ENCODE assay signal across 24 mouse cellular contexts in genomic region chr7:96278378-96278777, GRCm38 (mm10).
DNase-seq lines count a peak whose midpoint lies in the region; ATAC-seq and TF ChIP-seq lines count a peak whose summit lies in the region.
"Had no signal": no experiment of that assay in that cellular context is flagged by ENCODE, and none has a peak within 500 bp of the region (broad histone marks: within the 10 kb centered on the region; RNA-seq: fewer than 3 reads in every experiment).

No protein-coding gene starts in this region.

- TF ChIP-seq POLR2A in cerebellum, adult 2 months (IDR thresholded peaks at IDR 0.05; ENCODE audit: borderline replicate concordance, insufficient read depth, low read length): no peak

- no peak overlapping the region for H3K9ac ChIP-seq in hindbrain, embryonic 12.5 days
- H3K9ac ChIP-seq in forebrain, embryonic 12.5 days: no peak overlapping the region
- H3K9ac ChIP-seq in forebrain, embryonic 16.5 days (replicated peaks; ENCODE audit: low read depth, low read length): no peak overlapping the region
- no peak overlapping the region for H3K9ac ChIP-seq in midbrain, embryonic 16.5 days (ENCODE audit: low read depth, low read length)
- H3K9ac ChIP-seq: embryonic facial prominence, embryonic 13.5 days; liver, embryonic 12.5 days; neural tube, embryonic 12.5 days; stomach, embryonic 15.5 days had no signal

- ATAC-seq in hindbrain, embryonic 12.5 days (ENCODE audit: low FRiP score): no peak
- peak; percentile 42; the same call in 1 of the 2 replicates for ATAC-seq in forebrain, embryonic 12.5 days (ENCODE audit: low FRiP score)
- peak; percentile 7; the same call in 1 of the 2 replicates for ATAC-seq in forebrain, embryonic 16.5 days
- peak; percentile 47; the same call in 1 of the 2 replicates for ATAC-seq in midbrain, embryonic 16.5 days
- ATAC-seq: inflammation-experienced regulatory T-cells, adult 6 months; liver, embryonic 12.5 days had no signal

- 74% methylated on average over 11 of the region's 11 CpGs for WGBS in hindbrain, embryonic 10.5 days
- WGBS in hindbrain, embryonic 12.5 days: 71% methylated on average over 11 of the region's 11 CpGs
- WGBS in forebrain, embryonic 12.5 days: 36% methylated on average over 11 of the region's 11 CpGs
- 44% methylated on average over 11 of the region's 11 CpGs for WGBS in forebrain, embryonic 16.5 days
- 57% methylated on average over 11 of the region's 11 CpGs for WGBS in midbrain, embryonic 16.5 days
- 95% methylated on average over 11 of the region's 11 CpGs for WGBS in cerebellum, adult 2 months

- DNase-seq in hindbrain, embryonic 10.5 days (ENCODE audit: low spot score): no peak
- no peak for DNase-seq in lung, postnatal 14 days
- no peak for DNase-seq in thymus, postnatal 36 days
- DNase-seq in cerebellum, adult 2 months: no peak
- DNase-seq: adrenal gland, postnatal 25 days; cerebellum, postnatal 14 days; embryo, embryonic 11 days; gastrocnemius, postnatal 10 days; kidney, adult 18-20 months; lung, adult 18-20 months; thymus, postnatal 25 days had no signal

- H3K4me1 ChIP-seq in hindbrain, embryonic 10.5 days (replicated peaks): peaks cover 12% of the 10 kb centered on the region
- H3K4me1 ChIP-seq in hindbrain, embryonic 12.5 days: no peaks in the 10 kb centered on the region
- peaks cover 26% of the 10 kb centered on the region for H3K4me1 ChIP-seq in forebrain, embryonic 12.5 days
- peaks cover 31% of the 10 kb centered on the region for H3K4me1 ChIP-seq in forebrain, embryonic 16.5 days (replicated peaks; ENCODE audit: control insufficient read depth, insufficient read depth, low read length)
- H3K4me1 ChIP-seq in midbrain, embryonic 16.5 days (ENCODE audit: control insufficient read depth, insufficient read depth, low read length): peaks cover 17% of the 10 kb centered on the region
- H3K4me1 ChIP-seq in cerebellum, adult 2 months (ENCODE audit: control insufficient read depth, insufficient read depth, low read length): no peaks in the 10 kb centered on the region
- H3K4me1 ChIP-seq: liver, embryonic 12.5 days; megakaryocyte, embryonic 14.5 days; stomach, embryonic 15.5 days had no signal

- TF ChIP-seq CTCF in cerebellum, adult 2 months (IDR thresholded peaks at IDR 0.05; ENCODE audit: borderline replicate concordance, insufficient read depth, low read depth, low read length): no peak

- no peaks in the 10 kb centered on the region for H3K27me3 ChIP-seq in hindbrain, embryonic 10.5 days (ENCODE audit: insufficient read depth, poor library complexity, severe bottlenecking)
- H3K27me3 ChIP-seq in hindbrain, embryonic 12.5 days: no peaks in the 10 kb centered on the region
- no peaks in the 10 kb centered on the region for H3K27me3 ChIP-seq in forebrain, embryonic 12.5 days
- H3K27me3 ChIP-seq in forebrain, embryonic 16.5 days (replicated peaks; ENCODE audit: control insufficient read depth, insufficient read depth, low read length): no peaks in the 10 kb centered on the region
- no peaks in the 10 kb centered on the region for H3K27me3 ChIP-seq in midbrain, embryonic 16.5 days (ENCODE audit: control insufficient read depth, insufficient read depth, low read depth, low read length)
- H3K27me3 ChIP-seq in cerebellum, adult 2 months (ENCODE audit: control insufficient read depth, insufficient read depth, low read length): no peaks in the 10 kb centered on the region
- H3K27me3 ChIP-seq: embryonic facial prominence, embryonic 13.5 days; liver, embryonic 12.5 days; megakaryocyte, embryonic 14.5 days; neural tube, embryonic 12.5 days; stomach, embryonic 15.5 days had no signal

- H3K36me3 ChIP-seq in hindbrain, embryonic 10.5 days: no peaks in the 10 kb centered on the region
- H3K36me3 ChIP-seq in hindbrain, embryonic 12.5 days: no peaks in the 10 kb centered on the region
- peaks cover 6% of the 10 kb centered on the region; the same call in 1 of the 2 replicates for H3K36me3 ChIP-seq in forebrain, embryonic 12.5 days (replicated peaks)
- no peaks in the 10 kb centered on the region for H3K36me3 ChIP-seq in forebrain, embryonic 16.5 days (ENCODE audit: control insufficient read depth, insufficient read depth)
- no peaks in the 10 kb centered on the region for H3K36me3 ChIP-seq in midbrain, embryonic 16.5 days (ENCODE audit: control insufficient read depth, insufficient read depth, low read length)
- H3K36me3 ChIP-seq: embryonic facial prominence, embryonic 13.5 days; liver, embryonic 12.5 days; neural tube, embryonic 12.5 days; stomach, embryonic 15.5 days had no signal

- peaks cover 11% of the 10 kb centered on the region for H3K9me3 ChIP-seq in hindbrain, embryonic 10.5 days
- H3K9me3 ChIP-seq in hindbrain, embryonic 12.5 days (replicated peaks): no peaks in the 10 kb centered on the region; the same call in 1 of the 2 replicates
- H3K9me3 ChIP-seq in forebrain, embryonic 12.5 days: 0 out of 2 replicates have a peak, but pooled peaks cover 4% of the 10 kb centered on the region
- H3K9me3 ChIP-seq in forebrain, embryonic 16.5 days (ENCODE audit: control insufficient read depth, low read length): no peaks in the 10 kb centered on the region
- H3K9me3 ChIP-seq in midbrain, embryonic 16.5 days (replicated peaks; ENCODE audit: control insufficient read depth, low read length, poor library complexity, severe bottlenecking): no peaks in the 10 kb centered on the region
- H3K9me3 ChIP-seq: embryonic facial prominence, embryonic 13.5 days; liver, embryonic 12.5 days; stomach, embryonic 15.5 days had no signal

- no peak overlapping the region for H3K4me2 ChIP-seq in hindbrain, embryonic 12.5 days (replicated peaks)
- no peak overlapping the region for H3K4me2 ChIP-seq in forebrain, embryonic 12.5 days
- no peak overlapping the region for H3K4me2 ChIP-seq in forebrain, embryonic 16.5 days (ENCODE audit: low read length)
- H3K4me2 ChIP-seq in midbrain, embryonic 16.5 days (ENCODE audit: low read length): no peak overlapping the region
- H3K4me2 ChIP-seq: embryonic facial prominence, embryonic 13.5 days; heart, embryonic 11.5 days; liver, embryonic 12.5 days; neural tube, embryonic 12.5 days; stomach, embryonic 15.5 days had no signal

- H3K27ac ChIP-seq in hindbrain, embryonic 10.5 days: 0 out of 2 replicates have a peak overlapping the region, but pooled peaks have one; percentile 31
- H3K27ac ChIP-seq in hindbrain, embryonic 12.5 days: no peak overlapping the region
- peak overlapping the region; percentile 51; the same call in 1 of the 2 replicates for H3K27ac ChIP-seq in forebrain, embryonic 12.5 days
- H3K27ac ChIP-seq in forebrain, embryonic 16.5 days (ENCODE audit: low read length): no peak overlapping the region
- no peak overlapping the region for H3K27ac ChIP-seq in midbrain, embryonic 16.5 days (ENCODE audit: low read length)
- no peak overlapping the region for H3K27ac ChIP-seq in cerebellum, adult 2 months (ENCODE audit: insufficient read depth, low read length)
- H3K27ac ChIP-seq: embryonic facial prominence, embryonic 13.5 days; kidney, postnatal 0 days; liver, embryonic 12.5 days; neural tube, embryonic 12.5 days; stomach, embryonic 15.5 days had no signal

- no peak overlapping the region for H3K4me3 ChIP-seq in hindbrain, embryonic 10.5 days
- no peak overlapping the region for H3K4me3 ChIP-seq in hindbrain, embryonic 12.5 days
- H3K4me3 ChIP-seq in forebrain, embryonic 12.5 days (replicated peaks): no peak overlapping the region
- no peak overlapping the region for H3K4me3 ChIP-seq in forebrain, embryonic 16.5 days (replicated peaks; ENCODE audit: low read length)
- no peak overlapping the region for H3K4me3 ChIP-seq in midbrain, embryonic 16.5 days (ENCODE audit: low read depth, low read length)
- H3K4me3 ChIP-seq in cerebellum, adult 2 months (replicated peaks; ENCODE audit: insufficient read depth, low read depth, low read length): no peak overlapping the region
- H3K4me3 ChIP-seq: embryonic facial prominence, embryonic 13.5 days; erythroblast, embryonic 14.5 days; liver, embryonic 12.5 days; megakaryocyte, embryonic 14.5 days; neural tube, embryonic 12.5 days; stomach, embryonic 15.5 days had no signal

Comparison
In these comparisons a context has a peak if more than half of its experiments do, and no peak if none do; other contexts are left out.
1. H3K27ac ChIP-seq: peak in hindbrain, embryonic 10.5 days (single experiment) and forebrain, embryonic 12.5 days (single experiment); none in hindbrain, embryonic 12.5 days (single experiment), forebrain, embryonic 16.5 days (single experiment), midbrain, embryonic 16.5 days (single experiment) and cerebellum, adult 2 months (single experiment).